Comparison of ENCODE assay signal across 22 mouse cellular contexts in the genomic region with DNA sequence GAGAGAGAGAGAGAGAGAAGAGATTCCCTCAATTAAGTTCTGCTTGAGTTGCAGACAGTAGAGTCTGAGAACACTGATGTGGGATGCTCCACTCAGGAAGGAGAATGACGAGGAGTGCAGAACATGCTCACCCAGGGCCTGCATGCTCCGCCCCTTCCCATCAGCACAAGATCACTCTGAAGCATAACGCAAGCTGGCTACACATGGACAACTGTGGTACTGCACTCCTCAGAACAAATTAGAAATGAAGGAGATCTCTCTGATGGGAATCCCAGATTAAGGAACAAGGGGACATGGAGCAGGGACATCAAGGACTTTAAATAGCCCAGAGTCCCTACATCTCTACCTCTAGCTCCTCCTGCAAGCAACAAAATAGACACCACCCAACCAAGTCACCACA. TPM values are rescaled to one million over a fixed set of nuclear protein-coding genes. Genes with fewer than 3 reads are reported as not detected.
A peak's percentile ranks its signal among the peaks of the same experiment; 100 is the strongest.
DNase-seq lines count a peak whose midpoint lies in the region; ATAC-seq and TF ChIP-seq lines count a peak whose summit lies in the region.
"Had no signal": no experiment of that assay in that cellular context is flagged by ENCODE, and none has a peak within 500 bp of the region (broad histone marks: within the 10 kb centered on the region; RNA-seq: fewer than 3 reads in every experiment).

No protein-coding gene starts in this region.

- no peaks in the 10 kb centered on the region for H3K36me3 ChIP-seq in intestine, postnatal 0 days (ENCODE audit: control insufficient read depth, insufficient read depth)
- H3K36me3 ChIP-seq in intestine, embryonic 15.5 days = no peaks in the 10 kb centered on the region
- H3K36me3 ChIP-seq: embryonic facial prominence, embryonic 15.5 days; limb, embryonic 15.5 days had no signal

- no peak overlapping the region for H3K4me2 ChIP-seq in intestine, postnatal 0 days (replicated peaks; ENCODE audit: low read depth)
- no peak overlapping the region for H3K4me2 ChIP-seq in intestine, embryonic 15.5 days (replicated peaks)
- H3K4me2 ChIP-seq: embryonic facial prominence, embryonic 15.5 days; hindbrain, embryonic 14.5 days; limb, embryonic 15.5 days; midbrain, embryonic 11.5 days had no signal

- H3K9ac ChIP-seq in intestine, postnatal 0 days (ENCODE audit: low read depth, low read length) = no peak overlapping the region
- H3K9ac ChIP-seq in intestine, embryonic 15.5 days = no peak overlapping the region
- H3K9ac ChIP-seq: embryonic facial prominence, embryonic 15.5 days; hindbrain, embryonic 14.5 days; limb, embryonic 15.5 days; liver, embryonic 14.5 days had no signal

- ATAC-seq in intestine, postnatal 0 days = no peak
- ATAC-seq in intestine, embryonic 15.5 days = no peak
- ATAC-seq: forebrain, embryonic 16.5 days; lung, postnatal 0 days had no signal

- no peaks in the 10 kb centered on the region for H3K27me3 ChIP-seq in intestine, postnatal 0 days (replicated peaks; ENCODE audit: control insufficient read depth, insufficient read depth, low read length)
- H3K27me3 ChIP-seq in intestine, embryonic 15.5 days (replicated peaks) = no peaks in the 10 kb centered on the region
- H3K27me3 ChIP-seq: embryonic facial prominence, embryonic 15.5 days; limb, embryonic 15.5 days had no signal

- H3K4me1 ChIP-seq in intestine, postnatal 0 days (replicated peaks; ENCODE audit: control insufficient read depth, insufficient read depth, low read length) = no peaks in the 10 kb centered on the region; the same call in 1 of the 2 replicates
- H3K4me1 ChIP-seq in intestine, embryonic 15.5 days (replicated peaks) = peaks cover 14% of the 10 kb centered on the region; the same call in 1 of the 2 replicates

- peak; percentile 31 for TF ChIP-seq CTCF in intestine, postnatal 0 days (IDR thresholded peaks at IDR 0.05; ENCODE audit: low read depth)

- no peak overlapping the region for H3K4me3 ChIP-seq in intestine, postnatal 0 days (ENCODE audit: low read depth, low read length)
- H3K4me3 ChIP-seq in intestine, embryonic 15.5 days (replicated peaks) = no peak overlapping the region
- H3K4me3 ChIP-seq: embryonic facial prominence, embryonic 15.5 days; limb, embryonic 15.5 days had no signal

- 66% methylated on average over 3 of the region's 3 CpGs for WGBS in intestine, postnatal 0 days
- 70% methylated on average over 3 of the region's 3 CpGs for WGBS in intestine, embryonic 15.5 days

- peak; percentile 30 for DNase-seq in retina, postnatal 1 day
- no peak for DNase-seq in retina, embryonic 14.5 days (ENCODE audit: low spot score)
- DNase-seq in ZHBTc4 (ENCODE audit: low read depth, low spot score) = peak; percentile 60
- no peak for DNase-seq in thymus, postnatal 0 days (ENCODE audit: low spot score)
- no peak for DNase-seq in urinary bladder, postnatal 25 days (ENCODE audit: low spot score)
- DNase-seq: cerebellum, adult 11 months; cerebellum, adult 9-11 months; gastrocnemius, postnatal 36 days; kidney, postnatal 36 days; right cerebral cortex, postnatal 4 days had no signal

- no peaks in the 10 kb centered on the region for H3K9me3 ChIP-seq in intestine, postnatal 0 days (ENCODE audit: control insufficient read depth)
- H3K9me3 ChIP-seq in intestine, embryonic 15.5 days = no peaks in the 10 kb centered on the region
- H3K9me3 ChIP-seq: embryonic facial prominence, embryonic 15.5 days; limb, embryonic 15.5 days had no signal

- H3K27ac ChIP-seq in intestine, postnatal 0 days (ENCODE audit: low read depth, low read length) = no peak overlapping the region
- H3K27ac ChIP-seq in intestine, embryonic 15.5 days = no peak overlapping the region
- H3K27ac ChIP-seq: embryonic facial prominence, embryonic 15.5 days; hindbrain, embryonic 14.5 days; limb, embryonic 15.5 days; liver, embryonic 14.5 days; macrophage had no signal

RNA-seq across cellular contexts. Expression of a gene that starts 5.0 kb away (rescaled TPM):
- 94.6 and 108 TPM in 2 replicates for polyA plus RNA-seq in intestine, postnatal 0 days (2015; fragmentation: Nextera tagmentation; extraction: Ambion mirVana)
- 184 and 198 TPM in 2 replicates for polyA plus RNA-seq in intestine, embryonic 15.5 days (2015; fragmentation: Nextera tagmentation; extraction: Ambion mirVana)
- 25.3 and 26.8 TPM in 2 replicates for polyA plus RNA-seq in thymus, postnatal 0 days (2015; fragmentation: Nextera tagmentation; extraction: Ambion mirVana)

RNA-seq across cellular contexts. Expression of a gene that starts 12.2 kb away (rescaled TPM):
- polyA plus RNA-seq in intestine, postnatal 0 days (2015; fragmentation: Nextera tagmentation; extraction: Ambion mirVana) = 53.9 and 60.7 TPM in 2 replicates
- polyA plus RNA-seq in intestine, embryonic 15.5 days (2015; fragmentation: Nextera tagmentation; extraction: Ambion mirVana) = 153 and 154 TPM in 2 replicates
- 1.6 and 1.8 TPM in 2 replicates for polyA plus RNA-seq in thymus, postnatal 0 days (2015; fragmentation: Nextera tagmentation; extraction: Ambion mirVana)
- polyA plus RNA-seq: C2C12; embryonic facial prominence, embryonic 15.5 days; forebrain, embryonic 16.5 days; heart, embryonic 14.5 days; hindbrain, embryonic 14.5 days; limb, embryonic 15.5 days; macrophage; midbrain, embryonic 11.5 days had no signal

RNA-seq across cellular contexts. Expression of a gene that starts 36.5 kb away (rescaled TPM):
- polyA plus RNA-seq in intestine, postnatal 0 days (2015; fragmentation: Nextera tagmentation; extraction: Ambion mirVana) = 92.7 and 96.3 TPM in 2 replicates
- 335 and 425 TPM in 2 replicates for polyA plus RNA-seq in intestine, embryonic 15.5 days (2015; fragmentation: Nextera tagmentation; extraction: Ambion mirVana)
- 31.5 and 32.9 TPM in 2 replicates for polyA plus RNA-seq in thymus, postnatal 0 days (2015; fragmentation: Nextera tagmentation; extraction: Ambion mirVana)

RNA-seq across cellular contexts. Expression of a gene that starts 37.7 kb away (rescaled TPM):
- 21.6 and 21.9 TPM in 2 replicates for polyA plus RNA-seq in intestine, postnatal 0 days (2015; fragmentation: Nextera tagmentation; extraction: Ambion mirVana)
- 16.9 and 19.1 TPM in 2 replicates for polyA plus RNA-seq in intestine, embryonic 15.5 days (2015; fragmentation: Nextera tagmentation; extraction: Ambion mirVana)
- 2.5 and 3.1 TPM in 2 replicates for polyA plus RNA-seq in thymus, postnatal 0 days (2015; fragmentation: Nextera tagmentation; extraction: Ambion mirVana)
- polyA plus RNA-seq: C2C12, macrophage had no signal

RNA-seq across cellular contexts. Expression of a gene that starts 49.6 kb away (rescaled TPM):
- 13.0 TPM in 2 replicates for polyA plus RNA-seq in intestine, postnatal 0 days (2015; fragmentation: Nextera tagmentation; extraction: Ambion mirVana)
- polyA plus RNA-seq in intestine, embryonic 15.5 days (2015; fragmentation: Nextera tagmentation; extraction: Ambion mirVana) = 26.1 and 32.5 TPM in 2 replicates
- polyA plus RNA-seq in thymus, postnatal 0 days (2015; fragmentation: Nextera tagmentation; extraction: Ambion mirVana) = 1.5 and 2.1 TPM in 2 replicates

Comparison
In these comparisons a context has a peak if more than half of its experiments do, and no peak if none do; other contexts are left out.
1. DNase-seq: peak in retina, postnatal 1 day (single experiment) and ZHBTc4 (single experiment); none in retina, embryonic 14.5 days (single experiment), thymus, postnatal 0 days (single experiment) and urinary bladder, postnatal 25 days (single experiment).
2. RNA of a gene that starts 12.2 kb away (polyA plus RNA-seq): 153 to 154 TPM in intestine, embryonic 15.5 days and 53.9 to 60.7 TPM in intestine, postnatal 0 days; 1.6 to 1.8 TPM in thymus, postnatal 0 days; every median in the first group is over 10 times any median in the second.